Mouse (Mus musculus): ENCODE results near the gene Csrnp1. TPM values are rescaled to one million over a fixed set of nuclear protein-coding genes. Genes with fewer than 3 reads are reported as not detected.

Csrnp1 gene
- polyA plus RNA-seq, 1 experiment: 3.4 TPM

- no peak for DNase-seq (ENCODE audit: low read depth)
- no peak for TF ChIP-seq CTCF (IDR thresholded peaks at IDR 0.05; ENCODE audit: borderline replicate concordance, extremely low read depth, insufficient read depth, insufficient read length)
- TF ChIP-seq POLR2A (IDR thresholded peaks at IDR 0.05; ENCODE audit: borderline replicate concordance, extremely low read depth, insufficient read depth, insufficient read length, poor library complexity, severe bottlenecking): no peak
Observed at GRCm38 (mm10) chr9:119941861-119942260, 42.6 kb downstream of the Csrnp1 start.

- TF ChIP-seq CTCF (IDR thresholded peaks at IDR 0.05; ENCODE audit: borderline replicate concordance, extremely low read depth, insufficient read depth, insufficient read length): no peak
- TF ChIP-seq POLR2A (IDR thresholded peaks at IDR 0.05; ENCODE audit: borderline replicate concordance, extremely low read depth, insufficient read depth, insufficient read length, poor library complexity, severe bottlenecking): no peak
- DNase-seq (ENCODE audit: low read depth): no peak
Observed at GRCm38 (mm10) chr9:119941407-119941806, 43.1 kb downstream of the Csrnp1 start.

DNA sequence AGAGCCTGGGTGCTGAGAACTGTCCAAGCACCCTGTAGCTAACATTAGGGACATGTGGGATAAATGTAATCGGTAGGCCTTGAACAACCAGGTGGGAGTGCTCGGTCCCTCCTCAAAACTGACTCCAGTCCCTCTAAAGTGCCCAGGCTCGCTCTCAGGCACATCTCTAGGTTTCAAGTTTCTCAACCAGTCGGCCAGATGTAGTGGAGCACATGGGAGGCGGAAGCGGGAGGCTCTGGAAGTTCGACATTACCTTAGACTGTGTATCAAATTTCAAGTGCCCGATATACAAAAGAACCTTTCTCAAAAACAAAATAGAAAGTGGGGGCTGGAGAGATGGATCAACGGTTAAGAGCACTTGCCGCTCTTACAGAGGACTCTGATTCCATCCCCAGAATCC is 44.8 kb downstream of the Csrnp1 start:
- no peak for DNase-seq (ENCODE audit: low read depth)
- TF ChIP-seq POLR2A (IDR thresholded peaks at IDR 0.05; ENCODE audit: borderline replicate concordance, extremely low read depth, insufficient read depth, insufficient read length, poor library complexity, severe bottlenecking) (no peak), CTCF (IDR thresholded peaks at IDR 0.05; ENCODE audit: borderline replicate concordance, extremely low read depth, insufficient read depth, insufficient read length) (no peak)

DNA sequence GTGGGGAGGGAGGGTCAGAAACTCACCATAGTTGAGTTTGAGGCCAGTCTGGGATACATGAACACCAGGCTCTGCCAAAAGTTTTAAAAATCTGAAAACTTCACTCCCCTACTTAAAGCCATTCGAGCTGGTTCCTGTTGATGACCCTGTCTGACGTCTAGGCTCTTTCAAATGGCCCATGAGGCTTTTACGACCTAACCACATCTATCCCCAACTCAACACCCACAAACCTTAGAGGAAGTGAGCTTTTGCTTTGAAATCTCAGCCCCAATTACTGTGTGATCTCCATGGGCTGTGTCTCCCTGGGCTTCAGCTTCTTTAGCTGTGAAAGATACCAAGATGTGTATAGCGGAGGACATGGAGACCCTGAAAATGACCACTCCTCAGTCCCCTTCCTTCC is 46.0 kb downstream of the Csrnp1 start:
- TF ChIP-seq POLR2A (IDR thresholded peaks at IDR 0.05; ENCODE audit: borderline replicate concordance, extremely low read depth, insufficient read depth, insufficient read length, poor library complexity, severe bottlenecking) (no peak), CTCF (IDR thresholded peaks at IDR 0.05; ENCODE audit: borderline replicate concordance, extremely low read depth, insufficient read depth, insufficient read length) (no peak)
- no peak for DNase-seq (ENCODE audit: low read depth)

DNA sequence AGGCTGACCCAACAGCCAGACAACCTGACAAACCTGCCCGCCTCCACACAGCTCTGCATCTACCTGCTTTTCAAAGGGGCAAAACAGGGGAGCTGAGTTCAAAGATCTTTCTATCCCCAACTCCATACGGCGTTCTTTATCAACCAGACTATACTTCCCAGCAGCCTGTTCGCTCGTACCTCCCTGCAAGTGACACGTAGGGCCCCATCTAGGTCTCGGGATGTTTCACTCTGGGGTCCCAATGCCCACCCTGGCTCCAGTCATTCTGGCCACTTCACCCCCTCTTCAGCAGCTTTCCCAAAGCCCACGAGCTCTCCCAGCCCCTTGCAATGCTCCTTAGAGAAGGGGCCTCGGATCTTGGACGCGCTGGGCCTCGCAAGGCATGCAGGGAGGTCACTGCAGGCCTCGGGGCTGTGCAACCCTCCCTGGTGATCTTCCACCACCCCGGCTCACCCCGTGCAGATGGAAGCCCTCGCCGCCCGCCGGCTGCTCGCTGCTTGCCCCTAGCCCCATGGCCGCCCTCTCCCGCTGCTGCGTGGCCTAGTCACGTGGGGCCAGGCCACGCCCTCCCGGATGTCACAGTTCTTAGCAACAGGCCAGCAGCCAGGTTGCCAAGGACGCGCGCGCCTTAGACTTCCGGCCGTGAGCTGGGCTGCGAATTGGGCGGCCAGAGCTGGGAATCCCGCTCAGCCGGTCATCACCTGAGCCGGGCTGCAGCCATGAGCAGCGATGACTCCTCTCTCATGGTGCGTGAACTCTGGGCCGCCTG is 47.3 kb downstream of the Csrnp1 start, which contains the start of the genes Gorasp1 and Ttc21a:
Gene Gorasp1, minus strand, starts transcription at position 561 of the 769 bp plus-strand sequence.
Gene Ttc21a, plus strand, starts transcription at position 602 of the 769 bp plus-strand sequence.
- TF ChIP-seq CTCF (IDR thresholded peaks at IDR 0.05; ENCODE audit: borderline replicate concordance, extremely low read depth, insufficient read depth, insufficient read length) (no peak), POLR2A (IDR thresholded peaks at IDR 0.05; ENCODE audit: borderline replicate concordance, extremely low read depth, insufficient read depth, insufficient read length, poor library complexity, severe bottlenecking) (peak; percentile 83; the same call in 1 of the 2 replicates)

GRCm38 (mm10) chr9:119933675-119934074 is 50.8 kb downstream of the Csrnp1 start:
- TF ChIP-seq POLR2A (IDR thresholded peaks at IDR 0.05; ENCODE audit: borderline replicate concordance, extremely low read depth, insufficient read depth, insufficient read length, poor library complexity, severe bottlenecking) (no peak), CTCF (IDR thresholded peaks at IDR 0.05; ENCODE audit: borderline replicate concordance, extremely low read depth, insufficient read depth, insufficient read length) (no peak)

More for the DNA sequence above, 47.3 kb downstream of the Csrnp1 start, which contains the start of the genes Gorasp1 and Ttc21a:
- DNase-seq (ENCODE audit: low read depth): peak; percentile 96

DNA sequence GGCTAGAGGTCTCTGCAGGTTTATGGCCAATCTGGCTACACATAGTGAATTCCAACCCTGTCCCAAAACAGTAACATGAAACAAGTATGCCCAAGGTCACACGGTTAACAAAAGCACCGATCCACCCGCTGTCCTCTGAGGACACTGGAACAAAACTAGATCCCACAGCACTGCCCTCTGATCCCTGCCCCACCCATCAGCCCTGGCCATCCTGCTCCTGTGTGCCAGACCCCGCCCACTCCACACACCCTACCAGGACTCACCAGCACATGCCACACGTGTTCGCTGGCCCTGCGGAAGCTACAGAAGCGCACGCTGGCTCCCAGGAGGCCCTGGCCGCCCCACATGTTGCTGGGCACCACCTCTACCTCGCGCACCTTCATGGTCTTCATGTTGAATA is 52.1 kb downstream of the Csrnp1 start:
- DNase-seq (ENCODE audit: low read depth): no peak

More at GRCm38 (mm10) chr9:119933675-119934074, 50.8 kb downstream of the Csrnp1 start:
- DNase-seq (ENCODE audit: low read depth): no peak

DNA sequence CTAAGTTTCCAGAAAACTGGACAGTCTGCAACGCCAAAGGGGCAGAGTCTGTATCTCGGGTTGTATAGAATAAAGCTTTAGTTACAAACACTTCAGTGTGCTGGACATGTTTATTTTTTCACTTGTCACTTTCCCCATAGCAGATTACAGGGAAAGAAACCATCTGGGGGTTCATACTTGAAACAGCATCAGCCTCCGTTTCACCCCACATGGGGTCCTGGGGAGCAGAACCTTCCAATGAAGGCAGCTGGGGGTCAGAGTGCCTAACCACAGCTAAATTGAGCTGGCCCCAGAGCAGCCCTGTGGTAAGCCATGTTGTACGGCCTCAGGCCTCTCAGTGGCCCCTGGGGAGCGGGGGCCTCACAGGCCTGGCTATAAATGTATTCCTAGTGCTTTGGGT is 58.0 kb downstream of the Csrnp1 start:
- TF ChIP-seq CTCF (IDR thresholded peaks at IDR 0.05; ENCODE audit: borderline replicate concordance, extremely low read depth, insufficient read depth, insufficient read length): no peak
- no peak for TF ChIP-seq POLR2A (IDR thresholded peaks at IDR 0.05; ENCODE audit: borderline replicate concordance, extremely low read depth, insufficient read depth, insufficient read length, poor library complexity, severe bottlenecking)
- no peak for DNase-seq (ENCODE audit: low read depth)

More for the DNA sequence above, 52.1 kb downstream of the Csrnp1 start:
- no peak for TF ChIP-seq CTCF (IDR thresholded peaks at IDR 0.05; ENCODE audit: borderline replicate concordance, extremely low read depth, insufficient read depth, insufficient read length)
- no peak for TF ChIP-seq POLR2A (IDR thresholded peaks at IDR 0.05; ENCODE audit: borderline replicate concordance, extremely low read depth, insufficient read depth, insufficient read length, poor library complexity, severe bottlenecking)

GRCm38 (mm10) chr9:119925729-119926128 is 58.7 kb downstream of the Csrnp1 start:
- TF ChIP-seq POLR2A (IDR thresholded peaks at IDR 0.05; ENCODE audit: borderline replicate concordance, extremely low read depth, insufficient read depth, insufficient read length, poor library complexity, severe bottlenecking) (no peak), CTCF (IDR thresholded peaks at IDR 0.05; ENCODE audit: borderline replicate concordance, extremely low read depth, insufficient read depth, insufficient read length) (no peak)
- DNase-seq (ENCODE audit: low read depth): no peak

- TF ChIP-seq CTCF (IDR thresholded peaks at IDR 0.05; ENCODE audit: borderline replicate concordance, extremely low read depth, insufficient read depth, insufficient read length): no peak
- TF ChIP-seq POLR2A (IDR thresholded peaks at IDR 0.05; ENCODE audit: borderline replicate concordance, extremely low read depth, insufficient read depth, insufficient read length, poor library complexity, severe bottlenecking): no peak
- DNase-seq (ENCODE audit: low read depth): peak; percentile 22
Observed at GRCm38 (mm10) chr9:119925120-119925657, 59.3 kb downstream of the Csrnp1 start.

DNA sequence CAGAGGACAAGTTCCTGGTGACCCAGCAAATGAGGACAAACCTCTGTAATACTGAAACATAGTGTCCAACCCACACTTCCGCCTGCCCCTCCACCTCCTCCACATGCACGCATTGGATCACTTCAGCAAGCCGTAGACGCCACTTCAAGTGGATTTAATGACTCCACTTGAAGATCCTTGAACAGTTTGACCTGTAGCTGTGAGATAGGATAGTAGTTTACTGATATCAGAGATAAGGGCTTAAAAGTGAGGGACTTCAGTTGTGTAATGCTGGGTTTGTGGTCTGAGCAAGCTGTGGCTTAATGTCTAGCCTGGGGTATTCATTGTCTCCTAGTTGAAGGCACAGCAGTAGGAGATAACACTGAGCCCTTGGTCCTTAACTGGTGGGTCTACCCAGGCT is 61.0 kb downstream of the Csrnp1 start:
- TF ChIP-seq POLR2A (IDR thresholded peaks at IDR 0.05; ENCODE audit: borderline replicate concordance, extremely low read depth, insufficient read depth, insufficient read length, poor library complexity, severe bottlenecking): no peak
- TF ChIP-seq CTCF (IDR thresholded peaks at IDR 0.05; ENCODE audit: borderline replicate concordance, extremely low read depth, insufficient read depth, insufficient read length): no peak
- no peak for DNase-seq (ENCODE audit: low read depth)

Other genes starting within 250 kb of the Csrnp1 start
- 0.18 and 0.21 TPM in 2 replicates for gene Scn11a, start 159.2 kb downstream of the Csrnp1 start, polyA plus RNA-seq (2012; rRNA removed)
- 81.1 and 84.2 TPM in 2 replicates for gene Wdr48, start 89.8 kb downstream of the Csrnp1 start, polyA plus RNA-seq (2012; rRNA removed)
- gene Gorasp1, start 47.1 kb downstream of the Csrnp1 start, polyA plus RNA-seq (2012; rRNA removed): 22.5 and 23.2 TPM in 2 replicates
- 1.1 and 2.1 TPM in 2 replicates for gene Ttc21a, start 47.1 kb downstream of the Csrnp1 start, polyA plus RNA-seq (2012; rRNA removed)
- gene Xirp1, start 38.9 kb upstream of the Csrnp1 start, polyA plus RNA-seq (2012; rRNA removed): 0.01 TPM in 1 of 2 replicates, not detected in the other
- 4.4 and 6.4 TPM in 2 replicates for gene Cx3cr1, start 85.2 kb upstream of the Csrnp1 start, polyA plus RNA-seq (2012; rRNA removed)
- gene Ccr8, start 107.5 kb upstream of the Csrnp1 start, polyA plus RNA-seq (2012; rRNA removed): 0.08 and 0.19 TPM in 2 replicates
- gene Slc25a38, start 125.7 kb upstream of the Csrnp1 start, polyA plus RNA-seq (2012; rRNA removed): 29.0 and 30.3 TPM in 2 replicates
- gene Rpsa, start 143.0 kb upstream of the Csrnp1 start, polyA plus RNA-seq (2012; rRNA removed): 1,952 and 2,264 TPM in 2 replicates
- gene Mobp, start 165.0 kb upstream of the Csrnp1 start, polyA plus RNA-seq (2012; rRNA removed): 0.08 and 0.35 TPM in 2 replicates